Mouse (Mus musculus): ENCODE data around the gene Trim7. TPM values are rescaled to one million over a fixed set of nuclear protein-coding genes. Genes with fewer than 3 reads are reported as not detected.
"Not testable (repeated sequence)": the region's sequence is repeated elsewhere in the genome, so short reads cannot be mapped to it uniquely, and the experiment has no call there.

The Trim7 gene
- 8.4 and 14.4 TPM in 2 replicates for polyA plus RNA-seq (2011; ENCODE audit: insufficient read depth, insufficient read length, low replicate concordance, missing spikeins)

DNA sequence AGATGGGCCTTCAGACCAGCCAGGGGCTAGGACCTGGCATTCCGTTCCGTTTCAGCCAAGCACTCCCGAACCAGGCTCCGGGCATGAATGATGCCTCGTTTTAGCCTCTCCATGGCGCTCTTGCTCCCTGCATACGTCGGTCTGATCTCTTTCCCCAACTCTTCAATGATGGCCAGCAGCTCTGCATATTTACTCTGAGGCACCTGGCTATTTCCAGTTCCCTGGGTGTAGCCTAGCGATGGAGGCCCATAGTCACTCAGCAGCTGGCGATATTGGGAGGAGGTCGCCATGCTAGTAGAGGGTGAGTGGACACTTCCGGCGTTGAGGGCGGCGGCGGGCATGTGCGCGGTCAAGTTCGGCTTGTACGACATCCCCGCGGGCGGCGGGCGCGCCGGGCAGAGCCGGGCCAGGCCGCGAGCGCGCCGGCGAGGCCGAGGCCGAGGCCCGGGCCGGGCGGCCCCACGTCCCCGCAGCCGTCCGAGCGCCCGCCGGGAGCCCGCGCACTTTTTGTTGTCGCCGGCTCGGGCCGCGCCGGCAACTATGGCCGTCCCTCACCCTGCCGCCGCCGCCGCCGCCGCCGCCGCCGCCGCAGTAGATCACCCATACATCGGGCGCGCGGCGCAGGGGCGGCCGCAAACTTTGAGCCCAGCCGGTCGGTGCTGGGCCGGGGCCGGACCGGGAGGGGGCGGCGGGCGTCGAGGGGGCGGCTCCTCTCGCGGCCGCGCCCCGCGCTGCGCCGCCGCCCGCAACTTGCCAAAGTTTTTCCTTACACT lies at the start of gene Trim7, which contains the start of gene Gm12184:
TSS of gene Trim7 (plus strand) at position 162 of the 773 bp plus-strand sequence.
TSS of gene Gm12184 (minus strand) at position 677 of the 773 bp plus-strand sequence.
- peak within 1 kb of the TSS; percentile 74 for H3K4me3 ChIP-seq (replicated peaks; ENCODE audit: control insufficient read depth, low read depth, low read length)
- not testable (repeated sequence) for H3K27ac ChIP-seq (ENCODE audit: control insufficient read depth, insufficient read depth, low read depth, low read length, poor library complexity); H3K4me1 ChIP-seq (ENCODE audit: control insufficient read depth, insufficient read depth, low read length)
- WGBS, result 5% methylated on average over 58 of the region's 92 CpGs

DNA sequence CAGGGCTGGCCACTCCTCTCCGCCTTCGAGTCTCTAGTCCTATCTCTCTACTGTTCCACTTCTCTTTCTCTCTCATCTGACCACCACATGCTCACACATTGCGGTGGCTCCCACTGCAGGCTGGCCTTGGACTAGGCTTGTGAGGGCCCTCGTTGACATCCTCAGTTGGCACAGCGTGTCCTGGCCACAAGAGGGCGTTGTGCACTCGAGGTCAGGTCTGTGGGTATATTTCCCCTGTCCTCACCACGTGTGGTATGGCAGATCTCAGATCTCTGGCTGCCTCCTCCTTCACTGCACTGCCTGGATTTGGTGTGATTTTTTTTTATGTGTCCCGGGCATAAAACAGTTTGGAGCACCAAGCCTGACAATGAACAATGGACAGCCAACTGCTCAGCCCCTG lies 49.3 kb upstream of the Trim7 start:
- H3K4me3 ChIP-seq (replicated peaks; ENCODE audit: control insufficient read depth, low read depth, low read length), result no peak overlapping the region
- no peak overlapping the region for H3K27ac ChIP-seq (ENCODE audit: control insufficient read depth, insufficient read depth, low read depth, low read length, poor library complexity)
- 32% methylated on average over 9 of the region's 9 CpGs for WGBS
- H3K4me1 ChIP-seq (ENCODE audit: control insufficient read depth, insufficient read depth, low read length), result peaks cover 2% of the 10 kb centered on the region; the same call in 1 of the 2 replicates
- TF ChIP-seq CTCF (IDR thresholded peaks at IDR 0.05; ENCODE audit: control insufficient read depth, insufficient read depth, low read length), result peak; percentile 66
- no peak for TF ChIP-seq POLR2A (IDR thresholded peaks at IDR 0.05; ENCODE audit: borderline replicate concordance, control insufficient read depth, low read depth, low read length)

DNA sequence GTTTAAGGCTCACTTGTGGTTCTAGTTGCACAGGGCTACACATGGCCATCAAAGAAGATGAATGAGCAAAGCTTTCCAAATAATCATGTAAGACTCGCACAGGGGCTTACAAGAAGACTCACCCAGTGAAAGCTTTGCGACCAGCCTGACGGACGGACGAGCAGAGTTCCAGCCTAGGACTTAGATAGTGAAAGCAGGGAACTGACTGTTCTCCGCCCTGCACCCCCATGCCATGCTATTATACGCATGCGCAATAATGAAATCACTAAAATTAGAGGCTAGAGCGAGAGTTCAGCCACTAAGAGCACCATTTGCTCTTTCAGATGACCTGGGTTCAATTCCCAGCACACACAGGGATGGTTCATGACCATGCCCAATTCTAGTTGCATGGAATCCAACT lies 48.6 kb upstream of the Trim7 start:
- 92% methylated on average over 9 of the region's 9 CpGs for WGBS
- H3K4me1 ChIP-seq (ENCODE audit: control insufficient read depth, insufficient read depth, low read length), result peaks cover 2% of the 10 kb centered on the region; the same call in 1 of the 2 replicates
- no peak for TF ChIP-seq CTCF (IDR thresholded peaks at IDR 0.05; ENCODE audit: control insufficient read depth, insufficient read depth, low read length)
- TF ChIP-seq POLR2A (IDR thresholded peaks at IDR 0.05; ENCODE audit: borderline replicate concordance, control insufficient read depth, low read depth, low read length), result no peak
- H3K27ac ChIP-seq (ENCODE audit: control insufficient read depth, insufficient read depth, low read depth, low read length, poor library complexity), result no peak overlapping the region
- no peak overlapping the region for H3K4me3 ChIP-seq (replicated peaks; ENCODE audit: control insufficient read depth, low read depth, low read length)

DNA sequence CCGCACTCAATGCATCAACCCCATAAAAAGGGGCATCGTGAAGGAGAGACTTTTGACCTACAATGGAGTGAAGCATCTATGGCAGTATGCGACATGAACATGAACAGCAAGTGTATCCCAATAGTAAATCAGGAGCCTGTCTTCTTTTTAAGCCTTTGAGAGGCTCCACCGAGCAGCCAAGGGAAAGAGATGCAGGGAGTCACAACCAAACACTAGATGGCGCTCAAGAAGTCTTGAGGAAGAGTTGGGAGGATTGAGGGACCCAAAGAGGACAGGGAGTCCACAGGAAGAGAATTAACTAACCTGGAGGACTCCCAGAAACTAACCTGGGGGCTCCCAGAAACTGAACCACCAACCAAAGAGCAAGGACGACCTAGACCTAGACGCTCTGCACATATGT lies 46.5 kb upstream of the Trim7 start:
- H3K4me1 ChIP-seq (ENCODE audit: control insufficient read depth, insufficient read depth, low read length), result peaks cover 2% of the 10 kb centered on the region; the same call in 1 of the 2 replicates
- H3K27ac ChIP-seq (ENCODE audit: control insufficient read depth, insufficient read depth, low read depth, low read length, poor library complexity), result no peak overlapping the region
- 33% methylated on average over 7 of the region's 7 CpGs for WGBS
- TF ChIP-seq POLR2A (IDR thresholded peaks at IDR 0.05; ENCODE audit: borderline replicate concordance, control insufficient read depth, low read depth, low read length), result no peak
- TF ChIP-seq CTCF (IDR thresholded peaks at IDR 0.05; ENCODE audit: control insufficient read depth, insufficient read depth, low read length), result peak; percentile 49
- H3K4me3 ChIP-seq (replicated peaks; ENCODE audit: control insufficient read depth, low read depth, low read length), result no peak overlapping the region

- Histone ChIP-seq H3K4me1 (ENCODE audit: control insufficient read depth, insufficient read depth, low read length) (no peaks in the 10 kb centered on the region), H3K4me3 (replicated peaks; ENCODE audit: control insufficient read depth, low read depth, low read length) (no peak overlapping the region), H3K27ac (ENCODE audit: control insufficient read depth, insufficient read depth, low read depth, low read length, poor library complexity) (no peak overlapping the region)
- TF ChIP-seq POLR2A (IDR thresholded peaks at IDR 0.05; ENCODE audit: borderline replicate concordance, control insufficient read depth, low read depth, low read length) (no peak), CTCF (IDR thresholded peaks at IDR 0.05; ENCODE audit: control insufficient read depth, insufficient read depth, low read length) (0 out of 2 replicates have a peak, but pooled peaks have one; percentile 4)
- WGBS, result 81% methylated on average over 4 of the region's 4 CpGs
These were observed 43.7 kb upstream of the Trim7 start for GRCm38 (mm10) chr11:48782243-48782642.

GRCm38 (mm10) chr11:48787455-48788211 lies 38.3 kb upstream of the Trim7 start:
- H3K27ac ChIP-seq (ENCODE audit: control insufficient read depth, insufficient read depth, low read depth, low read length, poor library complexity), result peak overlapping the region; percentile 35; the same call in 1 of the 2 replicates
- 28% methylated on average over 10 of the region's 10 CpGs for WGBS
- H3K4me3 ChIP-seq (replicated peaks; ENCODE audit: control insufficient read depth, low read depth, low read length), result peak overlapping the region; percentile 59
- H3K4me1 ChIP-seq (ENCODE audit: control insufficient read depth, insufficient read depth, low read length), result no peaks in the 10 kb centered on the region
- TF ChIP-seq POLR2A (IDR thresholded peaks at IDR 0.05; ENCODE audit: borderline replicate concordance, control insufficient read depth, low read depth, low read length) (no peak), CTCF (IDR thresholded peaks at IDR 0.05; ENCODE audit: control insufficient read depth, insufficient read depth, low read length) (no peak)

GRCm38 (mm10) chr11:48788311-48789089 lies 37.4 kb upstream of the Trim7 start:
- Histone ChIP-seq H3K4me1 (ENCODE audit: control insufficient read depth, insufficient read depth, low read length) (no peaks in the 10 kb centered on the region), H3K4me3 (replicated peaks; ENCODE audit: control insufficient read depth, low read depth, low read length) (peak overlapping the region; percentile 39), H3K27ac (ENCODE audit: control insufficient read depth, insufficient read depth, low read depth, low read length, poor library complexity) (no peak overlapping the region)
- TF ChIP-seq POLR2A (IDR thresholded peaks at IDR 0.05; ENCODE audit: borderline replicate concordance, control insufficient read depth, low read depth, low read length) (no peak), CTCF (IDR thresholded peaks at IDR 0.05; ENCODE audit: control insufficient read depth, insufficient read depth, low read length) (peak; percentile 59)
- WGBS, result 2% methylated on average over 16 of the region's 16 CpGs

DNA sequence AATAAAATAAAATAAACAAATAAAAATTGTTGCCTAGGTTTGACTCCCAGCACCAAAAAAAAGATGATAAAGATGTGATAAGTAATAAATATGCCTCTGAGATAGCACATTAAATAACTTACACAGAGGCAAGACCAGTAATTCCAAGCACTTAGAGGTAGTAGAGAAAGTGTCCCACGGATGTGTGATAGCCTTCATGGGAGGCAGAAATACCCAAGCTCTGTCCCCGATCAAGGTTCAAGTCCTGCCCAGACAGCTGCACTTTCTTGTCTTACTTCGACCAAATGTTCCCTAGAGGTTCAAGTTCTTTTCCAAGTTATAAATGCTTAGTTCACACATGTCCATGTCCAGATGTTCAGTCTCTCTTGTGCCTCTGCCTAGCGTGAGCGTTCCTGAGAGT lies 36.7 kb upstream of the Trim7 start:
- no peak overlapping the region for H3K27ac ChIP-seq (ENCODE audit: control insufficient read depth, insufficient read depth, low read depth, low read length, poor library complexity)
- TF ChIP-seq CTCF (IDR thresholded peaks at IDR 0.05; ENCODE audit: control insufficient read depth, insufficient read depth, low read length) (no peak), POLR2A (IDR thresholded peaks at IDR 0.05; ENCODE audit: borderline replicate concordance, control insufficient read depth, low read depth, low read length) (no peak)

More for the DNA sequence above, 36.7 kb upstream of the Trim7 start:
- H3K4me1 ChIP-seq (ENCODE audit: control insufficient read depth, insufficient read depth, low read length), result no peaks in the 10 kb centered on the region
- 84% methylated on average over 5 of the region's 5 CpGs for WGBS
- no peak overlapping the region for H3K4me3 ChIP-seq (replicated peaks; ENCODE audit: control insufficient read depth, low read depth, low read length)

Data from bone marrow, adult 2 months (tissue).